Mouse (Mus musculus): Measurements from ENCODE around the gene Hacl1. TPM values are rescaled to one million over a fixed set of nuclear protein-coding genes. Genes with fewer than 3 reads are reported as not detected.
"Not testable (repeated sequence)": the region's sequence is repeated elsewhere in the genome, so short reads cannot be mapped to it uniquely, and the experiment has no call there.

Hacl1 gene
- total RNA-seq, 2 experiments from 2014 or later, result 7.3 to 8.1 TPM

GRCm38 (mm10) chr14:31645920-31646319 is 4.8 kb upstream of the Hacl1 start:
- DNase-seq, result no peak
- intact Hi-C loops (cut with DNase I; ENCODE audit: low total_unique reads), result no loop called here

- no peak for DNase-seq
- intact Hi-C loops (cut with DNase I; ENCODE audit: low total_unique reads), result no loop called here
These were observed 4.0 kb upstream of the Hacl1 start for GRCm38 (mm10) chr14:31644931-31645547.

DNA sequence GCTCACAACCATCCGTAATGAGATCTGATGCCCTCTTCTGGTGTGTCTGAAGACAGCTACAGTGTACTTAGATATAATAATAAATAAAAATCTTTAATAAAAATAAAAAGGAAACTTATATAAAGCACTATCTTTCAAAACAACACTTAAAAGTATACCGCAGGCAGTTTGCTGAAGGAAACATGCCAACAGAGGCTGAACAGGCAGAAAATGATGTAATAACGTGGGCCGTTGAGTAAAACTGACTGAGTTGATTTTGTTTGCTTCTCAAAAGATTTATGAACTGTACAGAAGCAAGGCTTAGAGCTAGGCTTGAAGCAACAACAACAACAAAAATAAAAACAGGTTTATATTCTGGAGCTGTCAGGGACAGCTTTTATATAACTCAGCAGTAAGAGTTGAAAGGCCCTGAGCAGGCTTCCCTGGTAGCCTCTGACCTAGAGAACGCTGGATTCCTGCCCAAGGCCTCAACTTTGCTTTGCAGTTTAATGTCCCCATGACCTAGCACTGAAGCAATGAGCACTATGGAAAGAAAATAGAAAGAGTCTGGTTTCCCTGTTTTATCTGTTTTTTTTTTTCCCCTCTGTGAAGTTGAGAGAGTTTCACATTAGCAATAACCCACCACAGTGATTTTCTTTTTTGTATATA is 3.2 kb upstream of the Hacl1 start:
- DNase-seq, result no peak
- intact Hi-C loops (cut with DNase I; ENCODE audit: low total_unique reads), result no loop called here

GRCm38 (mm10) chr14:31641506-31642155 is 545 bp upstream of the Hacl1 start:
- intact Hi-C loops (cut with DNase I; ENCODE audit: low total_unique reads), result no loop called here
- no peak for DNase-seq

DNA sequence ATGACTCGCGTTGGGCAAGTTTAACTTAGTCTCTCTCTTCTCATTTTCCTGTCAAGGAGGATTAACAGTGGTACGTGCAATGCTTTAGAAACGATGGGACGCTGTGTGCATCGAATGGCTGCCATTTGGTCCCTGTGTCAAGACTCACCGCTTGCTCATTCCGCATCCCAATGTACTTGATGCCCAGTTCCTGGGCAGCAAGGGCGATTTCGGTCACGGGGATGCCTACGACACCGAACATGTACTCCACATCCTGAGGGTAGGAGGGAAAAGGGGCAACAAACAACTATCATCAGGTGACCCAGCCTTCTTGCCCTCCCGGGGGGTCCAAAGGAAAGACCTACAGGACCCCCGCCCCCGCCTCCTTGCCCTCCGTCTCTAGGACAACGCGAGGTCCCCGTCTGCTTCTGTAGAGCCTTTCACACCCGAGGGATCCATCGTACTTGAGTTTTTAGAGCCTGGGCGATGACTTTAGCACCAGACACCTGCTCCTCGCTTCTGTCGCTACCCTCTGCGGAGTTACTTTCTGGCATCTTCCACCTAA is 668 bp downstream of the Hacl1 start, which contains the start of gene Gm49387:
Gm49387 (minus strand) TSS at position 533 of the 544 bp plus-strand sequence.
- DNase-seq, result no peak
- intact Hi-C loops (cut with DNase I; ENCODE audit: low total_unique reads), result no loop called here

- intact Hi-C loops (cut with DNase I; ENCODE audit: low total_unique reads), result no loop called here
- no peak for DNase-seq
These were observed 10.4 kb downstream of the Hacl1 start for GRCm38 (mm10) chr14:31630677-31631076.

DNA sequence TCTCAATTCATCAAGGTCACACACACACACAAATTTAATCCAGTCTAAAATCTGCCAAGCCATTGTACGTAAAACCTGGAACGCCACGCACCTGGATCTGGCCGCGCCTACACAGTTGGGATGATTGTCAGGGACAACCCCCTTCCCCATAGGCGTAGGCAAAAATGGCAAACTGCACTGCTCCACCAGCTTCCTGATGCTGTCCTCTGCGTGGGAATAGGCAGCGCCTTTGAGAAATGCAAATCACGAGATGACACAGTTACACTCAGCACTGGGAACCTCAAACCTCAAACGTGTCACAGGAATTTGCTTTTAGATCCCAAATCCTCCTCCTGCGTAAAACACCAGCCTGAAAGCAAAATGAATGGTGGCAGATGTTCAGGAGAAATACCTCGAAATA is 18.3 kb downstream of the Hacl1 start:
- intact Hi-C loops (cut with DNase I; ENCODE audit: low total_unique reads), result no loop called here
- DNase-seq, result no peak

GRCm38 (mm10) chr14:31620591-31621223 is 20.4 kb downstream of the Hacl1 start:
- no peak for DNase-seq
- intact Hi-C loops (cut with DNase I; ENCODE audit: low total_unique reads), result no loop called here

DNA sequence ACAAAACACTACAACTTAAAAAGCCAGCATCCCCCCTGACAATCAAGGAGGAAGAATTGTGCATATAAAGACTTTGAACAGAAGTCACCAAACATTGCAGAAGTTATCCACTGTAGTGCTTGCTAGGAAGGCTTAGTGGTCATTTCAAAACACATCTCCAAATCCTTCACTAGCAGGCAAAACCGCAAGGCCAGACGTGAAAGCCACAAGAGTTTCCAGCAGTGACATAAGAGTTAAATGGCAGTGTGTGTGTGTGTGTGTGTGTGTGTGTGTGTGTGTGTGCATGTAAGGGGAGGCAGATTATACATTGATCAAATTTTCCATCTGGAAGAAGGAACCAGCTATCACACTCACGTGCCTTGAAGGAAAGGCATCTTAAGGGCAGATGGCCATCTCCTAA is 23.1 kb downstream of the Hacl1 start:
- DNase-seq, result no peak
- intact Hi-C loops (cut with DNase I; ENCODE audit: low total_unique reads), result no loop called here

DNA sequence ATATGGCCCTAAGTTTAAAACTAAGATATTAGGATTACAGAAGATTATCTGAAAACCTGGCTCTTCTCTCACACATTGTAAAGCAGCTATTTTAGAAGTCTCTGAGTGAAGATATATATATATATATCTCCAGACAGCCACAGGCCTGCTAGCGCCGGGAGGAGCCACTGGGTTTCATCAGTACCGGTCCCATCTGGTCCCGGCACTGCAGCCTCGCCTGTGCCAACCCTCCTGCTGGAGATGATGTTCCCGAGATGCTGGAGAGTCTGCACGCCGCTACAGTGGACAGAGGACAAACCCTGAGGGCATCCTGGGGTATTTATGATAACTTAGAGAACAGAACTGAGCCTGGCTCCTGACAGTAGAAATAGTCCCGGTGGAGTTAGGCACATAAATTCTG is 23.9 kb downstream of the Hacl1 start:
- intact Hi-C loops (cut with DNase I; ENCODE audit: low total_unique reads), result no loop called here
- DNase-seq, result no peak

DNA sequence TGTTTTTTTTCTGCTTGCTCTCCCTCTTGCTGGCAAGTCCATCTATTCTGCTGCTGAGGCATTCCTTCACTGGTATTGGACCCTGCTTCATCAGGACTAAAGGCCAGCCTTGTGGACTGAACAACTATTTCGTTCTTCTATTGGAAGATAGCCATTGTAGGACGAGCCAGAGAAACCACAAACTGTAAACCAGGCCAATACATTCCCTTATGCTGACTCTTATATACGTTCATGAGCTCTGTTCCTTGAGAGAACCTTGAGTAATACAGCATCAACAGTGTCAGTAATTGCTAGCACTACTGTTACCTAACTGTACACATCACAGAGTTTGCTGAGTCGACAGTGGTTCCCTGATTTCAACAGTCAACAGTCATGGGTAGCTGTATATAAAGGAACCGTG is 27.4 kb downstream of the Hacl1 start:
- DNase-seq, result no peak
- intact Hi-C loops (cut with DNase I; ENCODE audit: low total_unique reads), result no loop called here

DNA sequence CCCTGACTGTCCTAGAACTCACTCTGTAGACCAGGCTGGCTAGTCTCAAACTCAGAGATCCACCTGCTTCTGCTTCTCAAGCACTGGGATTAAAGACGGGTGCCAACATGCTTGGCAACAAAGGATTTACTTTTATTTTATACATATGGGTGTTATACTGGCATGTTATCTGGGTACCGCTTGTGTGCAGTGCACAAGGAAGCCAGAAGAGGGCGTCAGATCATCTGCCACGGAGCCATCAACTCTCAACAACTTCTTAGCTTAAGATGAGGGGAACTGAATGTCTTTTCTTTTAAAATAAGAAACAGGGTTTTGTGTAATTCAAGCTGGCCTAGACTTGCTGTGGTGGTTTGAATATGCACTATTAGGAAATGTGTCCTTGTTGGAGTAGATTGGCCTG is 29.1 kb downstream of the Hacl1 start:
- intact Hi-C loops (cut with DNase I; ENCODE audit: low total_unique reads), result no loop called here
- DNase-seq, result no peak

GRCm38 (mm10) chr14:31605514-31605913 is 35.6 kb downstream of the Hacl1 start:
- intact Hi-C loops (cut with DNase I; ENCODE audit: low total_unique reads), result loop anchor here (2.0 kb wide), 1 partner anchor 85 kb away; no protein-coding TSS in a partner anchor
- DNase-seq, result no peak

DNA sequence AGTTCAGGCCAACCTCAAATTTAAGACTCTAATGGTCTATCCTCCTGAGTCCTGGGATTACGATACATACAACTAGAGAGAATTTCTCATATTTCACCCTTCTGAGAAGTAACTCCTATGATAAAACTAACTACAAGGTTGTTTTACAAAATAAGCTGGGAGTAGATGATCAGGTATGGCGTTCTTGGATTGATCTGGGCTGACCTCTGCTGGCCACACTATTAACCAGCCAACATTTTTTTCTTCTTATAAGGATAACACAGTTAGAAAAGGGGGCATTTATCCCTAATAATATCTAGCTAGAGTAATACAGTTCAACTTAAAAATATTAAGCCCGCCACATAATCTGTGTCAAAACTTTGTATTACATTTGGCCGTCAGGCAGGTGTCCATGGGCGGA is 36.2 kb downstream of the Hacl1 start:
- intact Hi-C loops (cut with DNase I; ENCODE audit: low total_unique reads), result loop anchor here (2.0 kb wide), 1 partner anchor 84 kb away; no protein-coding TSS in a partner anchor
- no peak for DNase-seq

GRCm38 (mm10) chr14:31602616-31602979 is 38.5 kb downstream of the Hacl1 start:
- intact Hi-C loops (cut with DNase I; ENCODE audit: low total_unique reads); DNase-seq: not testable (repeated sequence)

GRCm38 (mm10) chr14:31601908-31602615 is 39.0 kb downstream of the Hacl1 start:
- DNase-seq, result no peak

DNA sequence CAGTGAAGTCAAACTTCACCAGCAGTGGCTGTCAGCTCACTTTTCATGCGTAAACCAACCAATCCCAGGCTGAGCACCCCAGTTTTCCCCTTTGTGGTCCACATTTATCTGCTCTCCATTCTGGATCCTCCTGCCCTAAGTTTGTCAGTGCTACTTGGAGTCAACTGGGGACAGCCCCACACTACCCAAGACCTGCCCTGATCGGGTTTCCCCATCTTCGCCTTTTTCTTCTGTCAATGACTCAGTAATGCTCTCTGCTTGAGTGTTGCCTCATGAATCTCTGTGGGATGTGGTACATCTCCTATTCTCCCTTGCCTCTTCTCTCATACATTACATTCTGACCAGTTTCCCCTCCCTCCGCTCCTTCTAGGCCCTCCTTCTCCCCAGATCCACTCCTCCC is 43.6 kb downstream of the Hacl1 start:
- no peak for DNase-seq
- intact Hi-C loops (cut with DNase I; ENCODE audit: low total_unique reads), result no loop called here

More at GRCm38 (mm10) chr14:31601908-31602615, 39.0 kb downstream of the Hacl1 start:
- intact Hi-C loops (cut with DNase I; ENCODE audit: low total_unique reads), result no loop called here

- intact Hi-C loops (cut with DNase I; ENCODE audit: low total_unique reads), result no loop called here
- no peak for DNase-seq
These were observed 44.7 kb downstream of the Hacl1 start for GRCm38 (mm10) chr14:31596408-31596807.

GRCm38 (mm10) chr14:31594693-31595092 is 46.4 kb downstream of the Hacl1 start:
- DNase-seq, result no peak
- intact Hi-C loops (cut with DNase I; ENCODE audit: low total_unique reads), result no loop called here

DNA sequence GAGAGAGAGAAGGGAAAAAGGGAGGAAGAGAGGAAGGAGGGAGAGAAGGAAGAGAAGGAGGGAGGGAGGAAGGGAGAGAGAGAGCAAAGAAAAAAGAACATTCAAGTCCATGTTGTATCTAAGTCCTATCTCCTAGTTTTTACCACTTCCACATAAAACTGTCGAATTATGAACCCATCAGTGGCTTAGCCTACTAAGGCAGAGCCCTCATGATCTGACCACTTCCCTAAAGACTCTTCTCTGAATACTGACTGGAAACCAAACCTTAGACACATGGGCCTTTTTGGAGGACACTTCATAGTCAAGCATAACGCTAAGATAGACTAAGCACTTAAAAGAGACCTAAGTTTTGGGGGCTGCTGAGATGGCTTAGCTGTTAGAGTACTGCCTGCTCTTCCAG is 48.0 kb downstream of the Hacl1 start:
- intact Hi-C loops (cut with DNase I; ENCODE audit: low total_unique reads), result no loop called here
- no peak for DNase-seq
